Mouse (Mus musculus) bone marrow macrophage, adult 2 months (primary cell): ENCODE measurements around the gene Cntd1. TPM values are rescaled to one million over a fixed set of nuclear protein-coding genes. Genes with fewer than 3 reads are reported as not detected.
A peak's percentile ranks its signal among the peaks of the same experiment; 100 is the strongest.
"Not testable (repeated sequence)": the region's sequence is repeated elsewhere in the genome, so short reads cannot be mapped to it uniquely, and the experiment has no call there.

Experiments
- H3K27ac ChIP-seq: 2 replicates; pipeline ENCODE4 v1.5.1; 2012; ENCODE audit warnings: low read depth, low read length; ENCODE audit not compliant: insufficient read depth
- H3K4me1 ChIP-seq: 2 replicates; pipeline ENCODE4 v1.6.1; 2012; ENCODE audit warnings: low read length; ENCODE audit not compliant: control insufficient read depth, insufficient read depth
- H3K4me3 ChIP-seq: 2 replicates; pipeline ENCODE4 v1.5.1; 2012; ENCODE audit warnings: mild to moderate bottlenecking, low read length, moderate library complexity; ENCODE audit not compliant: insufficient read depth
- CTCF ChIP-seq: IDR thresholded peaks from 2 replicates; pipeline ENCODE4 v1.5.1; 2012; ENCODE audit warnings: low read depth, mild to moderate bottlenecking, low read length, moderate library complexity
- POLR2A ChIP-seq: IDR thresholded peaks from 2 replicates; pipeline ENCODE4 v1.6.1; 2012; ENCODE audit warnings: mild to moderate bottlenecking, low read depth, low read length, borderline replicate concordance
- polyA plus RNA-seq: library from polyadenylated mRNA; stranded (reverse); fragments of >200 nt; gene quantifications from 2 replicates; pipeline ENCODE4 v1.2.4, GENCODE M21; 2012; ENCODE audit not compliant: missing spikeins, insufficient read depth, insufficient read length

Cntd1 gene
- polyA plus RNA-seq, 1 experiment = 1.0 TPM

- Histone ChIP-seq H3K4me1 (peaks cover 5% of the 10 kb centered on the region), H3K27ac (no peak overlapping the region), H3K4me3 (no peak overlapping the region)
- TF ChIP-seq POLR2A = no peak
- TF ChIP-seq CTCF = no peak
Measured at GRCm38 (mm10) chr11:101328941-101329635, 50.3 kb downstream of the Cntd1 start.

GRCm38 (mm10) chr11:101330371-101330924 lies 51.6 kb downstream of the Cntd1 start, which contains the start of gene Aoc3:
TSS of gene Aoc3 (plus strand) at chr11:101330605.
- TF ChIP-seq POLR2A (no peak), CTCF (no peak)

GRCm38 (mm10) chr11:101330961-101331360 lies 52.1 kb downstream of the Cntd1 start:
- not testable (repeated sequence) for H3K4me3 ChIP-seq, H3K27ac ChIP-seq
- H3K4me1 ChIP-seq = peaks cover 12% of the 10 kb centered on the region

More at GRCm38 (mm10) chr11:101330371-101330924, 51.6 kb downstream of the Cntd1 start, which contains the start of gene Aoc3:
- H3K27ac ChIP-seq = no peak within 1 kb of the TSS
- H3K4me1 ChIP-seq = peaks cover 12% of the 10 kb centered on the region
- no peak within 1 kb of the TSS for H3K4me3 ChIP-seq

- no peak for TF ChIP-seq POLR2A
- TF ChIP-seq CTCF = no peak
- Histone ChIP-seq H3K27ac (no peak overlapping the region), H3K4me1 (peaks cover 12% of the 10 kb centered on the region), H3K4me3 (no peak overlapping the region)
Measured at GRCm38 (mm10) chr11:101332537-101332936, 53.7 kb downstream of the Cntd1 start.

GRCm38 (mm10) chr11:101334023-101334422 lies 55.2 kb downstream of the Cntd1 start:
- H3K4me1 ChIP-seq = peaks cover 15% of the 10 kb centered on the region

GRCm38 (mm10) chr11:101334516-101334915 lies 55.7 kb downstream of the Cntd1 start:
- no peak for TF ChIP-seq POLR2A
- TF ChIP-seq CTCF = no peak
- Histone ChIP-seq H3K27ac (no peak overlapping the region), H3K4me1 (peaks cover 15% of the 10 kb centered on the region), H3K4me3 (no peak overlapping the region)

More at GRCm38 (mm10) chr11:101334023-101334422, 55.2 kb downstream of the Cntd1 start:
- no peak overlapping the region for H3K27ac ChIP-seq
- TF ChIP-seq CTCF (no peak), POLR2A (no peak)
- no peak overlapping the region for H3K4me3 ChIP-seq

GRCm38 (mm10) chr11:101335685-101336084 lies 56.9 kb downstream of the Cntd1 start:
- TF ChIP-seq CTCF (no peak), POLR2A (no peak)
- Histone ChIP-seq H3K4me1 (peaks cover 15% of the 10 kb centered on the region), H3K4me3 (no peak overlapping the region), H3K27ac (no peak overlapping the region)

GRCm38 (mm10) chr11:101338123-101338760 lies 59.4 kb downstream of the Cntd1 start:
- TF ChIP-seq CTCF (no peak), POLR2A (no peak)
- Histone ChIP-seq H3K4me3 (peak overlapping the region; percentile 24; the same call in 1 of the 2 replicates), H3K4me1 (peaks cover 12% of the 10 kb centered on the region), H3K27ac (no peak overlapping the region)

Other genes with a start within 250 kb of the Cntd1 start
- gene Naglu, start 209.0 kb upstream of the Cntd1 start, polyA plus RNA-seq = 59.5 and 64.3 TPM in 2 replicates
- 0.60 TPM in 1 of 2 replicates, not detected in the other for gene Hsd17b1, start 200.6 kb upstream of the Cntd1 start, polyA plus RNA-seq
- gene Coasy, start 196.4 kb upstream of the Cntd1 start, polyA plus RNA-seq = 16.5 and 19.6 TPM in 2 replicates
- gene Mlx, start 191.7 kb upstream of the Cntd1 start, polyA plus RNA-seq = 53.8 and 67.3 TPM in 2 replicates
- gene Psmc3ip, start 183.6 kb upstream of the Cntd1 start, polyA plus RNA-seq = 4.1 and 4.8 TPM in 2 replicates
- 52.2 and 62.4 TPM in 2 replicates for gene Retreg3, start 159.1 kb upstream of the Cntd1 start, polyA plus RNA-seq
- gene Tubg1, start 159.1 kb upstream of the Cntd1 start, polyA plus RNA-seq = 13.3 and 18.6 TPM in 2 replicates
- gene Tubg2, start 123.1 kb upstream of the Cntd1 start, polyA plus RNA-seq = not detected in 2 replicates
- gene Cntnap1, start 108.5 kb upstream of the Cntd1 start, polyA plus RNA-seq = 2.5 and 3.2 TPM in 2 replicates
- gene Plekhh3, start 107.7 kb upstream of the Cntd1 start, polyA plus RNA-seq = 4.3 and 6.4 TPM in 2 replicates
- gene Ccr10, start 103.6 kb upstream of the Cntd1 start, polyA plus RNA-seq = not detected in 2 replicates
- gene Ezh1, start 52.5 kb upstream of the Cntd1 start, polyA plus RNA-seq = 48.6 and 52.5 TPM in 2 replicates
- gene Ramp2, start 33.0 kb upstream of the Cntd1 start, polyA plus RNA-seq = not detected in 2 replicates
- 111 and 114 TPM in 2 replicates for gene Vps25, start 25.3 kb upstream of the Cntd1 start, polyA plus RNA-seq
- gene Wnk4, start 18.4 kb upstream of the Cntd1 start, polyA plus RNA-seq = not detected in 2 replicates
- gene Coa3, start 102 bp downstream of the Cntd1 start, polyA plus RNA-seq = 60.1 and 63.3 TPM in 2 replicates
- 78.3 and 80.1 TPM in 2 replicates for gene Becn1, start 23.3 kb downstream of the Cntd1 start, polyA plus RNA-seq
- 48.8 and 53.2 TPM in 2 replicates for gene Psme3, start 37.2 kb downstream of the Cntd1 start, polyA plus RNA-seq
- gene Aoc2, start 46.1 kb downstream of the Cntd1 start, polyA plus RNA-seq = 1.1 and 1.3 TPM in 2 replicates
- gene Aoc3, start 51.6 kb downstream of the Cntd1 start, polyA plus RNA-seq = 0.20 TPM in 1 of 2 replicates, not detected in the other
- gene G6pc, start 88.5 kb downstream of the Cntd1 start, polyA plus RNA-seq = not detected in 2 replicates
- gene Aarsd1, start 138.6 kb downstream of the Cntd1 start, polyA plus RNA-seq = 15.4 and 17.8 TPM in 2 replicates
- gene Gm27029, start 145.8 kb downstream of the Cntd1 start, polyA plus RNA-seq = 3.9 and 5.3 TPM in 2 replicates
- gene Rundc1, start 146.1 kb downstream of the Cntd1 start, polyA plus RNA-seq = 11.4 and 12.0 TPM in 2 replicates
- 4.5 and 4.7 TPM in 2 replicates for gene Ptges3l, start 146.3 kb downstream of the Cntd1 start, polyA plus RNA-seq
- gene Rpl27, start 163.3 kb downstream of the Cntd1 start, polyA plus RNA-seq = 519 and 718 TPM in 2 replicates
- 50.6 and 58.7 TPM in 2 replicates for gene Ifi35, start 169.4 kb downstream of the Cntd1 start, polyA plus RNA-seq
- gene Rnd2, start 186.0 kb downstream of the Cntd1 start, polyA plus RNA-seq = 9.7 and 11.4 TPM in 2 replicates
- gene Vat1, start 187.2 kb downstream of the Cntd1 start, polyA plus RNA-seq = 180 and 202 TPM in 2 replicates